Mouse (Mus musculus): ENCODE results near the gene Hmgn3.

The Hmgn3 gene

DNA sequence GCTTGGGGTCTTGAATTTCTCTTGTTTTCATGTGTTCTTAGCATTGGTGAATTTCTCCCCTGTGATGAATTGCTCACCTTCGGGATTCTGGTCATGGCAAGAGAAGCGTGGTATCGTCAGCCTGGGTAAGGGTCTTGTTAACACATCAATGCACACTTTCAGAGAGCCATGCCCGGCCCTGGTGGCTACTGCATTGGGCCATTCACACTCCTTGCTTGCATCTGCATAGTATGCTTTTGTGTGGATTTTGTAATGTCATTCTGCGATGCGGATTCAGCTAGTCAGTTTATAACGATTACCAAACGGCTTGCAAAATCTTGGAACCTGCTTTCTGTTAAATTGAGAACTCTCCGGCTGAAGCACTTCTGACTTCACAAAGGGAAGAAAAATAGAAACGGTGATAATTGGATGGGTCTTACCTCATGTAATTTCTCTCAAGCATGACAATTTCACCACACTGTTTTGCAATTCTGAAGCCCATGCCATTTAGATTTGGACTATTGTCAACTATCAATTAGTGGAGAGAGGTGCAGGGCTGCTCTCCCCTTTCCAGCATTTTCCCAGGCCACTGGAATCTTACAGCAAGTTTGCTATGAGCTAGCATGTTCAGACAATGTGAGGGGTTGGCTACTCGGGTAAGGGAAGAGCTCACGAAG, 47.7 kb downstream of the Hmgn3 start:
- DNase-seq (ENCODE audit: low spot score), result no peak

DNA sequence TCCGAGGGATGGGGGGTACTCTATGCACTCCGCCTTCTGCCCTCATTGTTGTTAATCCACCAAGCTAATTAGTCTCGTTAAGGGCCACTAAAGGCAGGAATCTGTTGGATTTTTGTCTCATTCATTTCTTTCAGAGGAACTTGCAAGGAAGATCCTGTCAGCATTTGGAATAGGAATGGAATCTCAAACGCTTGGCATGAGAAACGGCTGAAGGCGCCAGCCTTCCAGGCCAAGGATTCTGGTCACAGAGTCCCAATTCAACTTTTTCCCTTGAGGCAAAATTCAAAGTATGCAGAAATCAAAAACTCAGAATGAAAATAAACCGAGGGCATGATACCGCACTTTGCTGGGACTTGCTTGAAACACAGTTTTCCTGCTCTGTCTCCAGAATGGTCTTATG, 48.7 kb downstream of the Hmgn3 start:
- no peak for DNase-seq (ENCODE audit: low spot score)

DNA sequence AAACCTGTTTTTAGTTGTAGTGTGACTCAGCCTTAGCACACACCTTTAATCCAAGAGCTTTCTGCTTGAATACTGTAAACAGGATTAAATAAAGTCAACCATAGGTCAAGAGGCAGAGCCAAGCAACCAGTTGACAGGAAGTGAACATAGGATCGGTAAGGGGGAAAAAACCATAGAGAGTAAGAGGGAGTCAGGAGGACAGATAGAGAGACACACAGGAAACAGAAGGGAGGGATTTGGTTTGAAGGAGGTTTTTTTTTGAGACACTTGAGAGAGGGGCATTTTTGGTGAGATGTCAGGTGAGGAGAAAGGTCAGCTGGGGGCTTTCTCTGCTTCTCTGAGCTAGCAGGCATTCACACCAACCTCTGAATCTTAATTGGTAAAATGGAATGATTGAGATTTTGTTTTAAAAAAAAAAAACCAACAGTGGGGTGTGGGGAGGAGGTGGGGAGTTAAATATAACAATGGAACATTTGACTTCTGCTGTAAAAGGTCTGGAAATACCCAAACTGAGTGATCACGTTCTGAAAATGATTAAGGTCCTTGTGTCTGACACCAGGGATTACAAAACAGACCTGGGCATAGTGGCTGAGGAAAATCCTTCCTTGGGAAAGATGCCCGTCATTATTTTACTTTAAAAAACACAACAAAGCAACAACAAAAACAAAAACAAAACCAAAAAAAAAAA, 51.7 kb downstream of the Hmgn3 start:
- DNase-seq (ENCODE audit: low spot score), result no peak

DNA sequence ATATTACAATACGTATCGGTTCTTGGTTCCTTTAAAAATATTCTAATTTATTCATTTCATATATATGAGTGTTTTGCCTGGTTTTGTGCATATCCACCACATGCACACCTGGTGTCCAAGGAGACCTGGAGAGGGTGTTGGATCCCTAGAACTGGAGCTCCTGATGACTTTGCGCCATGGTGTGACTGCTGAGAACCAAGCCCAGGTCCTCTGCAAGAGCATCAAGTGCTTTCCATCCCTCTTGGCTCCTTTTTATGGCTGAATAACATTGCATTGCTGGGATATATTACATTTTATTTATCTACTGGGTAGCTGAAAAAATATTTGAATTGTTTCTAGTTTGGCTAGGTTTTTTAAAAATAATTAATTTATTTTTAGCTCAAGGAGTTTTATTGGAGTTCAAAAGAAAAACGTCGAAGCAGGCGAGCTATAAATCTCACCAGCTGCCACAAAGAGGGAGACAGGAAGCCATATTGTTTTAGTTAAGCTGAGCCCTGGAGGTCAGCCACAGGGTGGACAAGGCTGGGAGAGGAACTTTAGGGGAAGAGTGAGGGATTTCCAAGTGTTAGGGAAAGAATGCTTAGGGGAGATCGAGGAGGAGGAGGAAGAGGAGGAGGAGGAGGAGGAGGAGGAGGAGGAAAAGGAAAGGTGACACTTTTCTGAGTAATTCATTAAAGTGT, 62.6 kb downstream of the Hmgn3 start:
- DNase-seq (ENCODE audit: low spot score), result no peak

DNA sequence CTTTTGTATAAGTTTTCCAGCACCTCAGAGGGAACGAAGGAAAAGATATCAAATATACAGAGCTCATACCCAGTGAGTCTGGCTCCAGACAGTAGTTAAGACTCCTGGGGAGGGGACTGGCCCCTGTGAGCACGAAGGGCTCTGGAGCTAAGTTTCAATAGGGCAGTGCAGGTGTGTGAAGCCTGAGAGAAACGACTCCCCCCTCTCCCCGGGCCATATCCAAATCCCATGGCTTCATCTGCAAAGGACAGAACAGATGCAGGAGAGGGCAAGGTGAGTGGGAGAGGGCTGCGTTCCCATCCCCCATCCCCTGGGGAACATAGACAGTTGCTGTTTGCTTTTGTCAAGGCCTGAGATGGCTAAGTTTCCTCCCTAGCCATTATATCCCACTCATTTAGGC, 63.4 kb downstream of the Hmgn3 start:
- DNase-seq (ENCODE audit: low spot score), result no peak

DNA sequence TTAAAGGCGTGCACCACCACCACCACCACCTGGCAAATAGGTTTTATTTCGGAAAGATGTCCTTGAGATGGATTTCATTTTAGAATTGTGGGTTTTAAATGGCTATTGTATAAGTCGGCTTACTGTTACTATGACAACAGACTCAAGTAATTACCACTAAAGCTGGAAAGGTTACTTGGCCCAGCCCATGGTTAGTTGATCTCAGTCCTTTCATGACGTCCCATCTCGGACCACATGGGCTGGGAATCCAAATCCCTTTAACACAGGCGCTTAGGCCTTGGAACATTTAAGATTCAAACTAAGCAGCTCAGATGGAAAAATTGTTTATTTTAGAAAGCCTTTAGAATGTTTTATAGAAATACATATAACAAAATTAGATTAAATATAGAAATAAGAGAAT, 64.2 kb downstream of the Hmgn3 start:
- DNase-seq (ENCODE audit: low spot score), result no peak

DNA sequence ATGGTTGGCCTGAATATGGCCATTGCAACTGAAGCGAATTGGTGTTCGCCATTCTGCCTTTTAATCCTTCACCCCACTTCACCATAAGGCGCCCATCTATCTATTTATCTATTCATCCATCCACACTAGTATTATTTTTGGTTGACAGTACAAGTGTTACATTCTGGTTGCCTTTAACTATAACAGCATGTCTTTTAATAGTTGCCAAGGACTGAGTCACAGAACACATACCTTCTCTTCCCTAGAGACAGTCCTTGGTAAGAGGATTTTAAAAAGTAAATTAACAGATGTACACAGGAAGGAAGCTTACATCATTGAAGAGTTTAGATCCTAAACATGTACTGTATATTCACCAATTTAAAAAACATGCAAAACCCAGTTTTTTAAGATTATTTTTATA, 66.8 kb downstream of the Hmgn3 start:
- no peak for DNase-seq (ENCODE audit: low spot score)

DNA sequence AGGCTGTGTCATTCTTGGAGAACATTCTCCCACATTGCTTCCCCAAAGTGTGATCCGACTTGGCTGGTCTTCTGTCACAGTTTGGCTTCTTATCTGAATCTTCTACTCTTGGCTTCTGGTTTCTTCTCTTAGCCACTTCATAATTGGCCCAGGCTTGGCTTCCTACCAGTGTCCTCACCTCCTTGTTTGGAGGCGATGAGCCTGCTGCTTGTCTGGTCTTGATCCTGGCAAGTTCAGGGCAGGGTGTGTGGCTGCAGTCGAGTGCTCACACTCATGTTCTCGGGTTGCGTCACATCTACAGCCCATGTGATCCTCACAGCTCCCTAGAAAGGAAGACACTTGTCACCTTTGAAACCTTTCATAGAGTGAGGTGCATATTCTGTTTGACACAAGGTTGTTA, 78.2 kb downstream of the Hmgn3 start:
- DNase-seq (ENCODE audit: low spot score), result no peak

DNA sequence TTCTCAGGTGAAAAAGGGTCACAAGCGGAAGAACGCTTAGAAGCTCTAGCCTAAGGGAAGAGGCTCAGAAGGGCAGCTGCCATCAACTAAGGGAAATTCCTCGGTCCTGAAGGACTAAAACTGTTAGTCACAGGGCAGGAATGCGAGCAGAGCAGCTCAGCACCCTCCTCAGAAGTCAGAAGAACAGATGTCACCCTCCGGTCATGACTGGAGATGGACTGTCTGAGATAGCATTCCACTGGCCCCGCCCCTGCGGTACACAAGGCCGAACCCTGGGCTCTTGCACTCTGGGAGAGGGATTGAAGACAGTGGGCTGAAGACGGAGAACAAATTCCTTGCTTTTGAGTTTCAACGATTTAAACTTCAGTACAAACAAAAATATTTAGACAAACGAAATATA, 85.2 kb downstream of the Hmgn3 start:
- DNase-seq (ENCODE audit: low spot score), result no peak

All from left cerebral cortex, adult 11 months (tissue).